Mouse (Mus musculus) 416B (cell line): Measurements from ENCODE around the gene Fam208b.

Experiments used
- DNase-seq: peaks from one replicate; pipeline ENCODE4 v3.0.0; 2011; ENCODE audit warnings: low read depth

Gene Fam208b

GRCm38 (mm10) chr13:3519357-3519756, 91.6 kb downstream of the Fam208b start:
- DNase-seq, result peak; percentile 81
